Mouse (Mus musculus): ENCODE results near the gene Grm4.

GRCm38 (mm10) chr17:27457038-27457577 is 64.1 kb downstream of the Grm4 start:
- TF ChIP-seq CTCF (IDR thresholded peaks at IDR 0.05; ENCODE audit: control insufficient read depth, insufficient read depth, insufficient replicate concordance, low read depth, low read length) (no peak), POLR2A (IDR thresholded peaks at IDR 0.05; ENCODE audit: control insufficient read depth, low read depth, low read length) (no peak)
